Mouse (Mus musculus) myocyte (in vitro differentiated cells): ENCODE measurements around the gene Cyp2c29.
"Not testable (repeated sequence)": the region's sequence is repeated elsewhere in the genome, so short reads cannot be mapped to it uniquely, and the experiment has no call there.

Experiments
- E2F4 ChIP-seq: IDR thresholded peaks from one replicate; pipeline ENCODE4 v1.6.1; 2011; ENCODE audit warnings: mild to moderate bottlenecking, control low read depth, moderate library complexity; ENCODE audit not compliant: insufficient read depth
- MAX ChIP-seq: IDR thresholded peaks from one replicate; pipeline ENCODE4 v1.6.1; 2011; ENCODE audit warnings: low read depth, mild to moderate bottlenecking, control low read depth
- MYOD1 ChIP-seq, 3 experiments: IDR thresholded peaks; one replicate each; pipeline ENCODE4 v1.6.1; 2011; ENCODE audit warnings: control low read depth in 2 of 3, low read depth in 2 of 3, mild to moderate bottlenecking in 2 of 3, moderate library complexity in 1 of 3; ENCODE audit not compliant: insufficient read length in 2 of 3, control insufficient read depth in 1 of 3
- MYOG ChIP-seq, 3 experiments: IDR thresholded peaks; one replicate each; pipeline ENCODE4 v1.6.1; 2011; ENCODE audit warnings: control low read depth in 2 of 3, low read depth in 2 of 3, mild to moderate bottlenecking in 2 of 3; ENCODE audit not compliant: insufficient read length in 2 of 3, control insufficient read depth in 1 of 3, insufficient read depth in 1 of 3
- POLR2A ChIP-seq: IDR thresholded peaks from one replicate; pipeline ENCODE4 v1.6.1; 2011; ENCODE audit warnings: low read depth, mild to moderate bottlenecking, control low read depth, moderate library complexity; ENCODE audit not compliant: insufficient read length
- POLR2AphosphoS2 ChIP-seq: IDR thresholded peaks from one replicate; pipeline ENCODE4 v1.6.1; 2011; ENCODE audit warnings: low read depth, control low read depth; ENCODE audit not compliant: insufficient read length
- REST ChIP-seq: IDR thresholded peaks from one replicate; pipeline ENCODE4 v1.6.1; 2011; ENCODE audit warnings: mild to moderate bottlenecking, control low read depth, moderate library complexity; ENCODE audit not compliant: insufficient read depth, insufficient read length
- SRF ChIP-seq: IDR thresholded peaks from one replicate; pipeline ENCODE4 v1.6.1; 2011; ENCODE audit warnings: low read depth; ENCODE audit not compliant: control insufficient read depth, insufficient read length
- TCF12 ChIP-seq: IDR thresholded peaks from one replicate; pipeline ENCODE4 v1.6.1; 2011; ENCODE audit warnings: mild to moderate bottlenecking, control low read depth; ENCODE audit not compliant: poor library complexity, insufficient read depth, severe bottlenecking
- TCF3 ChIP-seq: IDR thresholded peaks from one replicate; pipeline ENCODE4 v1.6.1; 2011; ENCODE audit warnings: low read depth, control low read depth; ENCODE audit not compliant: insufficient read length
- USF1 ChIP-seq: IDR thresholded peaks from one replicate; pipeline ENCODE4 v1.6.1; 2011; ENCODE audit warnings: low read depth, mild to moderate bottlenecking, control low read depth, moderate library complexity

DNA sequence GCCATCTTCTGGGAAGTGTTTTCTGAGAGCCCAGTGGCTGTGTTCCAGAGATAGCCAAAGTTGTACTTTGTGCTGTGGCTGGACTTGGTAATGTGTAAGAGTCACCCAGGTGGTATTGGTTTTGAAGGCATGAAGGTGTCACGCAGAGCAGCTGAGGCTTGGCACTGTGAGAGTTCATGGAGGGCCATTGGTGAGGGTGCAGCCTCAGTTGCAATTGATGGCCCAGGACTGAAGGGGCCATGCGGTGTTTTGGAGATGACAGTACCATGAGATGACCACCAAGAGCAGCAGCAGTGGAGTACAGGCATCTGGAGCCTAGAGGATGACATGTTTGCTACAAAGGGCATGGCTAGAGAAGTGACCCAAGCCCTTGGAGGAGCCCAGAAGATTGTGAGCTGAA is 2.2 kb upstream of the Cyp2c29 start:
- not testable (repeated sequence) for TF ChIP-seq TCF12; POLR2A; MAX; E2F4; MYOG (IDR thresholded peaks at IDR 0.05; ENCODE audit: control insufficient read depth in 1 of 3, insufficient read depth in 1 of 3, insufficient read length in 2 of 3, low read depth in 2 of 3); MYOD1 (IDR thresholded peaks at IDR 0.05; ENCODE audit: control insufficient read depth in 1 of 3, insufficient read length in 2 of 3, low read depth in 2 of 3); USF1; REST; SRF; POLR2AphosphoS2; TCF3
